Mouse (Mus musculus) hindbrain, embryonic 11.5 days (tissue): ENCODE results near the gene Gm20458. TPM values are rescaled to one million over a fixed set of nuclear protein-coding genes. Genes with fewer than 3 reads are reported as not detected.

ENCODE experiments used
- ATAC-seq: fragments of 200-750 bp; cut with Nextera tagmentation; 2 replicates; pipeline ENCODE4 v1.8.0; 2017; ENCODE audit warnings: mild to moderate bottlenecking, moderate TSS enrichment, moderate library complexity; ENCODE audit not compliant: low FRiP score
- DNase-seq: peaks from one replicate; pipeline ENCODE4 v3.0.0-alpha.2; 2015; ENCODE audit warnings: low spot score
- H3K27ac ChIP-seq: fragments of 300-500 bp; sonication (generic); 2 replicates; pipeline ENCODE4 v1.5.1; 2014; ENCODE audit warnings: mild to moderate bottlenecking, low read depth, low read length
- H3K27me3 ChIP-seq: fragments of 300-500 bp; sonication (generic); 2 replicates; pipeline ENCODE4 v1.6.1; 2014; ENCODE audit warnings: mild to moderate bottlenecking, low read length, moderate library complexity, mixed read lengths; ENCODE audit not compliant: control insufficient read depth, insufficient read depth
- H3K36me3 ChIP-seq: fragments of 300-500 bp; sonication (generic); 2 replicates; pipeline ENCODE4 v1.6.1; 2014; ENCODE audit warnings: mild to moderate bottlenecking, low read length, moderate library complexity, mixed read lengths; ENCODE audit not compliant: control insufficient read depth, insufficient read depth
- H3K4me1 ChIP-seq: fragments of 300-500 bp; sonication (generic); replicated peaks from 2 replicates; pipeline ENCODE4 v1.6.1; 2014; ENCODE audit warnings: low read length, mixed read lengths; ENCODE audit not compliant: control insufficient read depth, insufficient read depth
- H3K4me2 ChIP-seq: fragments of 300-500 bp; sonication (generic); replicated peaks from 2 replicates; pipeline ENCODE4 v1.6.1; 2014; ENCODE audit warnings: mild to moderate bottlenecking, low read depth, low read length
- H3K4me3 ChIP-seq: fragments of 300-500 bp; sonication (generic); 2 replicates; pipeline ENCODE4 v1.5.1; 2014; ENCODE audit warnings: low read depth, low read length
- H3K9ac ChIP-seq: fragments of 300-500 bp; sonication (generic); 2 replicates; pipeline ENCODE4 v1.6.1; 2014; ENCODE audit warnings: low read depth, low read length
- H3K9me3 ChIP-seq: fragments of 300-500 bp; sonication (generic); 2 replicates; pipeline ENCODE4 v1.6.1; 2016; ENCODE audit warnings: low read length; ENCODE audit not compliant: control insufficient read depth
- WGBS: fragments of 180-500 bp; shearing (Covaris S2); extraction: QIAGEN DNeasy Blood & Tissue Kit; methylation state at CpG from one replicate; pipeline ENCODE4 v1.1.7; 2014; 5-methylcytosine and 5-hydroxymethylcytosine counted together
- polyA plus RNA-seq: library from polyadenylated mRNA; unstranded; fragments of >200 nt; fragmentation: Nextera tagmentation; extraction: Ambion mirVana; gene quantifications from 2 replicates; pipeline ENCODE4 v1.2.1, GENCODE M21; 2014

The Gm20458 gene
- polyA plus RNA-seq, 1 experiment from 2014 or later = 4.8 TPM

- WGBS = 82% methylated on average over 14 of the region's 14 CpGs
- H3K27ac ChIP-seq = no peak overlapping the region
Observed at GRCm38 (mm10) chr2:164453047-164453757, 7.6 kb upstream of the Gm20458 start.

GRCm38 (mm10) chr2:164453887-164454500 lies 6.8 kb upstream of the Gm20458 start:
- WGBS = 72% methylated on average over 7 of the region's 7 CpGs
- DNase-seq = no peak
- no peak overlapping the region for H3K4me2 ChIP-seq
- no peaks in the 10 kb centered on the region for H3K36me3 ChIP-seq
- no peaks in the 10 kb centered on the region for H3K9me3 ChIP-seq
- peaks cover 3% of the 10 kb centered on the region; the same call in 1 of the 2 replicates for H3K4me1 ChIP-seq
- no peak for ATAC-seq
- no peak overlapping the region for H3K27ac ChIP-seq
- H3K9ac ChIP-seq = no peak overlapping the region
- H3K4me3 ChIP-seq = no peak overlapping the region
- H3K27me3 ChIP-seq = no peaks in the 10 kb centered on the region

More at GRCm38 (mm10) chr2:164453047-164453757, 7.6 kb upstream of the Gm20458 start:
- ATAC-seq = no peak
- no peak overlapping the region for H3K4me2 ChIP-seq
- peaks cover 3% of the 10 kb centered on the region; the same call in 1 of the 2 replicates for H3K4me1 ChIP-seq
- no peak overlapping the region for H3K4me3 ChIP-seq
- H3K27me3 ChIP-seq = no peaks in the 10 kb centered on the region
- no peak for DNase-seq
- no peak overlapping the region for H3K9ac ChIP-seq
- H3K36me3 ChIP-seq = no peaks in the 10 kb centered on the region
- H3K9me3 ChIP-seq = no peaks in the 10 kb centered on the region

- Histone ChIP-seq H3K27ac (no peak overlapping the region), H3K9me3 (no peaks in the 10 kb centered on the region), H3K4me3 (no peak overlapping the region), H3K36me3 (no peaks in the 10 kb centered on the region), H3K9ac (no peak overlapping the region), H3K4me2 (no peak overlapping the region), H3K4me1 (peaks cover 3% of the 10 kb centered on the region; the same call in 1 of the 2 replicates), H3K27me3 (no peaks in the 10 kb centered on the region)
- 85% methylated on average over 10 of the region's 10 CpGs for WGBS
- no peak for DNase-seq
- ATAC-seq = no peak
Observed at GRCm38 (mm10) chr2:164454846-164455245, 5.9 kb upstream of the Gm20458 start.

- WGBS = 79% methylated on average over 6 of the region's 6 CpGs
- no peaks in the 10 kb centered on the region for H3K9me3 ChIP-seq
- H3K27me3 ChIP-seq = no peaks in the 10 kb centered on the region
- ATAC-seq (no peak), DNase-seq (no peak)
- no peak overlapping the region for H3K4me3 ChIP-seq
- H3K4me1 ChIP-seq = peaks cover 3% of the 10 kb centered on the region; the same call in 1 of the 2 replicates
- no peak overlapping the region for H3K27ac ChIP-seq
- H3K9ac ChIP-seq = no peak overlapping the region
- H3K36me3 ChIP-seq = no peaks in the 10 kb centered on the region
- no peak overlapping the region for H3K4me2 ChIP-seq
Observed at GRCm38 (mm10) chr2:164455421-164456190, 5.2 kb upstream of the Gm20458 start.

- H3K9ac ChIP-seq = no peak overlapping the region
- H3K27ac ChIP-seq = no peak overlapping the region
- no peak for DNase-seq
- H3K27me3 ChIP-seq = no peaks in the 10 kb centered on the region
- WGBS = 85% methylated on average over 1 of the region's 1 CpGs
- H3K36me3 ChIP-seq = no peaks in the 10 kb centered on the region
- H3K4me3 ChIP-seq = no peak overlapping the region
- peaks cover 3% of the 10 kb centered on the region; the same call in 1 of the 2 replicates for H3K4me1 ChIP-seq
- H3K9me3 ChIP-seq = no peaks in the 10 kb centered on the region
- no peak overlapping the region for H3K4me2 ChIP-seq
- no peak for ATAC-seq
Observed at GRCm38 (mm10) chr2:164456413-164456812, 4.4 kb upstream of the Gm20458 start.

GRCm38 (mm10) chr2:164456864-164457300 lies 3.9 kb upstream of the Gm20458 start, which contains the start of gene Sys1:
Gene Sys1, plus strand, starts transcription at chr2:164456964.
- H3K9ac ChIP-seq = 0 out of 2 replicates have a peak within 1 kb of the TSS, but pooled peaks have one; percentile 20
- no peaks in the 10 kb centered on the region for H3K36me3 ChIP-seq
- DNase-seq (peak; percentile 33), ATAC-seq (no peak)
- H3K4me2 ChIP-seq = 0 out of 2 replicates have a peak within 1 kb of the TSS, but pooled peaks have one; percentile 17
- no peak within 1 kb of the TSS for H3K27ac ChIP-seq
- no peaks in the 10 kb centered on the region for H3K9me3 ChIP-seq
- no peaks in the 10 kb centered on the region for H3K27me3 ChIP-seq
- WGBS = 1% methylated on average over 7 of the region's 7 CpGs
- H3K4me3 ChIP-seq = no peak within 1 kb of the TSS
- peaks cover 7% of the 10 kb centered on the region; the same call in 1 of the 2 replicates for H3K4me1 ChIP-seq

- H3K4me1 ChIP-seq = peaks cover 9% of the 10 kb centered on the region; the same call in 1 of the 2 replicates
- no peaks in the 10 kb centered on the region for H3K27me3 ChIP-seq
- no peak overlapping the region for H3K9ac ChIP-seq
- 62% methylated on average over 7 of the region's 7 CpGs for WGBS
- no peak overlapping the region for H3K4me3 ChIP-seq
- H3K27ac ChIP-seq = no peak overlapping the region
- no peaks in the 10 kb centered on the region for H3K36me3 ChIP-seq
- H3K4me2 ChIP-seq = no peak overlapping the region
- DNase-seq (no peak), ATAC-seq (no peak)
- H3K9me3 ChIP-seq = no peaks in the 10 kb centered on the region
Observed at GRCm38 (mm10) chr2:164457942-164458341, 2.8 kb upstream of the Gm20458 start.

- no peak overlapping the region for H3K9ac ChIP-seq
- no peak overlapping the region for H3K4me2 ChIP-seq
- no peaks in the 10 kb centered on the region for H3K27me3 ChIP-seq
- H3K4me1 ChIP-seq = peaks cover 9% of the 10 kb centered on the region; the same call in 1 of the 2 replicates
- H3K4me3 ChIP-seq = no peak overlapping the region
- WGBS = 82% methylated on average over 8 of the region's 8 CpGs
- H3K36me3 ChIP-seq = no peaks in the 10 kb centered on the region
- no peak overlapping the region for H3K27ac ChIP-seq
- H3K9me3 ChIP-seq = no peaks in the 10 kb centered on the region
- DNase-seq = no peak
- ATAC-seq = no peak
Observed at GRCm38 (mm10) chr2:164458535-164458934, 2.2 kb upstream of the Gm20458 start.
